Mouse (Mus musculus): ENCODE measurements around the gene Gm45716.

DNA sequence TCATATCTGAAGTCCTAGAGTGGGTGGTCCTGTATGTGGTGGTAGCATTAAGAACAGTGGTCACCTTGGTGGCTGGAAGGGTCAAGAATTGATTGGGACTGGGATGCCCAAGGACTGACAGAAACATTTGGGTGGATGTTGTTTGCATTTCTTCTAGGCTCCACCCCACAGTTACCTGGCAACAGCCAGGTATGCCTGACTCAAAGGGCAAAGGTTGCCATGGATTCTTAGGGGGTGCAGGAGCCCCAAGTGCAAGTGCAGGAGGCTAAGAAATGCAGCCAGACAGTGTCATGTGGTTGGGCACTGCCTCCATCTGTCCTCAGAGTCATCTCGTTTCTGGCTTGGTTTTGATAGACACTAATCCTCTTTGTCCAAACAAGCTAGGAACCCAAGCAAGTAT is 86.7 kb downstream of the Gm45716 start:
- TF ChIP-seq CTCF (IDR thresholded peaks at IDR 0.05; ENCODE audit: low read depth, low read length): no peak
- no peak for TF ChIP-seq POLR2A (IDR thresholded peaks at IDR 0.05; ENCODE audit: borderline replicate concordance, low read depth, low read length)

All from bone marrow macrophage, adult 2 months (primary cell).